Mouse (Mus musculus): Measurements from ENCODE around the gene Pip5k1c. TPM values are rescaled to one million over a fixed set of nuclear protein-coding genes. Genes with fewer than 3 reads are reported as not detected.

The Pip5k1c gene
- total and polyA plus RNA-seq, 2 experiments from 2014 or later = 21.4 to 38.5 TPM

DNA sequence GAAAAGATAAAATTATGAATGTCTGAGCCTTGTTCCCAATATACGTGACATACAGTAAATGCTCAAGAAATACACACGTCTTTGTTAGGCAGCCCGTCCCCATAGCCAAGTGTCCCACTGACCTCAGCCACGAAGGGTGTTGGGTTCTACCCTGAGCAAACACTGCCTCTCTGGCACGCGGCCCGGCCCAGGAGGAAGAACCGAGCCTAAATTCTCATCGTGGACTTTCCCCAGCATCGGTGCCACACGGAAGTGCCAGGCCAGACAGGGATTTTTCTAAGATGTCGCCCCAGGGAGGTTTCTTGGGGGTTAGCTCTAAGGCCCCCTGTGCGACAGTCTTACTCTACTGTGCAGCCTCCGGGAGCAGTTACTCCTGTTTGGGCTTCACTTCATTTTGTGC, 3.0 kb upstream of the Pip5k1c start:
- Histone ChIP-seq H3K9ac (replicated peaks; ENCODE audit: low read depth, low read length) (no peak overlapping the region), H3K9me3 (replicated peaks; ENCODE audit: control insufficient read depth, low read length) (no peaks in the 10 kb centered on the region), H3K27me3 (ENCODE audit: control insufficient read depth, insufficient read depth, low read length) (peaks cover 21% of the 10 kb centered on the region), H3K4me2 (ENCODE audit: low read depth, low read length) (no peak overlapping the region), H3K36me3 (replicated peaks; ENCODE audit: control insufficient read depth, insufficient read depth, low read length) (no peaks in the 10 kb centered on the region), H3K4me1 (ENCODE audit: control insufficient read depth, insufficient read depth) (peaks cover 20% of the 10 kb centered on the region; the same call in 1 of the 2 replicates), H3K27ac (ENCODE audit: low read depth) (no peak overlapping the region), H3K4me3 (ENCODE audit: low read depth, low read length) (no peak overlapping the region)
- ATAC-seq (ENCODE audit: insufficient read depth, low read depth) (no peak), DNase-seq (ENCODE audit: low spot score) (no peak)
- TF ChIP-seq EP300 (IDR thresholded peaks at IDR 0.05; ENCODE audit: low read depth) = no peak
- TF ChIP-seq CTCF (IDR thresholded peaks at IDR 0.05; ENCODE audit: low read depth) = no peak
- WGBS = 58% methylated on average over 14 of the region's 14 CpGs

DNA sequence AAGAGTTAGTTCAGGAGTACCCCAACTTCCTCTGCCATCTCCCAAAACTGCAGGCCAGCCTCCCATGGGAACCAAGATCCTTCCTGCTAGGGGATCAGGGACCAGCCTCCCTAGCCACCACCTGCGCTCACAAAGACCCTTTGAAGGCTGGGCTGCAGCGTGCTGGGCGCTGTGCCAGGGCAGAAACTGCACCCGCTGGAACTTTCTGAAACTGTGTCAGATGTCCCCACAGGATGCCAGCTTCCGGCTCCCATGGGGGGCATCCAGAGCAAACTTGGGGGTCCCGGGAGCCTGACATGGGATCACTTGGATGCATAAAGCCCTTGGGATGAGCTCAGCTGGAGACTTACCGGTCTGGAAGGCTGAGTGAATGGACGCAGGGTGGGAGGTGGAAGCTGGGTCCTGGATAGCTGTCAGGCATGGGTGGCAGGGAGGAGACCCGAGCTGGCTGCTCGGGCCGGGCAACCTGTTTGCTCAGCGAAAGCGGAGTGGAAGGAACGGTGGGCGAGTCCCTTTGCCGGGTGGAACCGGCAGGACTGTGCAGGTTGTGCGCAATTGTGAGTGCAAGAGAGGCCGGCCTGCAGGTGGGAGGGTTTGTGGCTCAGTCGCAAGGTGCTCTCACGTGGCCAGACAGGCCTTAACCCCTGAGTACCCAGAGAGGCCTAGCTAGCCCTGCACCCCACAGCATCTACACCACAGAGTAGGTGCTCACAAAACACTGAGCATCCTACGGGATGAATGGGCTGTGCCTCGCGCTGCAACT, 1.9 kb upstream of the Pip5k1c start:
- Histone ChIP-seq H3K9me3 (replicated peaks; ENCODE audit: control insufficient read depth, low read length) (no peaks in the 10 kb centered on the region), H3K9ac (replicated peaks; ENCODE audit: low read depth, low read length) (no peak overlapping the region), H3K4me1 (ENCODE audit: control insufficient read depth, insufficient read depth) (peaks cover 21% of the 10 kb centered on the region; the same call in 1 of the 2 replicates), H3K4me3 (ENCODE audit: low read depth, low read length) (no peak overlapping the region), H3K4me2 (ENCODE audit: low read depth, low read length) (no peak overlapping the region; the same call in 1 of the 2 replicates), H3K36me3 (replicated peaks; ENCODE audit: control insufficient read depth, insufficient read depth, low read length) (no peaks in the 10 kb centered on the region), H3K27ac (ENCODE audit: low read depth) (no peak overlapping the region), H3K27me3 (ENCODE audit: control insufficient read depth, insufficient read depth, low read length) (peaks cover 13% of the 10 kb centered on the region; the same call in 1 of the 2 replicates)
- no peak for DNase-seq (ENCODE audit: low spot score)
- no peak for TF ChIP-seq EP300 (IDR thresholded peaks at IDR 0.05; ENCODE audit: low read depth)
- TF ChIP-seq CTCF (IDR thresholded peaks at IDR 0.05; ENCODE audit: low read depth) = no peak
- no peak for ATAC-seq (ENCODE audit: insufficient read depth, low read depth)
- 25% methylated on average over 24 of the region's 24 CpGs for WGBS

DNA sequence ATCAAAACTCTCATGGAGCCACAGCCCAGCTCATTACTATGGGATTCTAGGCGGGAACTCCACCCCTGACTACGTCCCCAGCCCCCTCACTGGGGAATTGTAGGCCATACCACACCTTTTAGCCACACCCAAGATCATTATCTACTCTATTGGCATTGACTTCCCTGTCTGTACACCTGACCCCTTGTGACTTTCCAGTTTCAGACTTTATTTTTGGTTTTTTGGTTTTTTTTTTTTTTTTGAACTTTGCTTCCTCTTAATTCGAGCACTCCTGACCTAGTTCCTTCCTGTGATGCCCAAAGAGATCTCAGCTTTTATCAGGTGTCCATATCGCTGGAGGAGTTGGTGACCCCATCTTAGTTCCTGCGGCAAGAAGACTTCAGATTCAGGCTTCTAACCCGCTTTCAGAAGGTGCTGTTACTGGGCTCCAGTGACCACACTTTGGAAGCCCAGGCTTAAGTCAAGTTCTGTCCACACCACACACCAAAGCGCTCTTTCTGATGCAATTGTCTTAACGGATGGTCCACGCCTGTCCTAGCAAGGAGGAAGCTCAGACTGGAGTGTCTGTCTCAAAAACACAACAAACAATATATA, 1.2 kb upstream of the Pip5k1c start, which contains the start of gene Tjp3:
Tjp3 (minus strand) TSS at position 71 of the 594 bp plus-strand sequence.
- H3K4me3 ChIP-seq (ENCODE audit: low read depth, low read length) = no peak within 1 kb of the TSS
- peaks cover 21% of the 10 kb centered on the region; the same call in 1 of the 2 replicates for H3K4me1 ChIP-seq (ENCODE audit: control insufficient read depth, insufficient read depth)
- DNase-seq (ENCODE audit: low spot score) = no peak
- H3K36me3 ChIP-seq (replicated peaks; ENCODE audit: control insufficient read depth, insufficient read depth, low read length) = no peaks in the 10 kb centered on the region
- no peak within 1 kb of the TSS for H3K9ac ChIP-seq (replicated peaks; ENCODE audit: low read depth, low read length)
- peaks cover 13% of the 10 kb centered on the region; the same call in 1 of the 2 replicates for H3K27me3 ChIP-seq (ENCODE audit: control insufficient read depth, insufficient read depth, low read length)
- WGBS = 71% methylated on average over 9 of the region's 9 CpGs
- H3K27ac ChIP-seq (ENCODE audit: low read depth) = no peak within 1 kb of the TSS
- no peak within 1 kb of the TSS; the same call in 1 of the 2 replicates for H3K4me2 ChIP-seq (ENCODE audit: low read depth, low read length)
- no peaks in the 10 kb centered on the region for H3K9me3 ChIP-seq (replicated peaks; ENCODE audit: control insufficient read depth, low read length)
- no peak for TF ChIP-seq EP300 (IDR thresholded peaks at IDR 0.05; ENCODE audit: low read depth)
- no peak for TF ChIP-seq CTCF (IDR thresholded peaks at IDR 0.05; ENCODE audit: low read depth)
- no peak for ATAC-seq (ENCODE audit: insufficient read depth, low read depth)

DNA sequence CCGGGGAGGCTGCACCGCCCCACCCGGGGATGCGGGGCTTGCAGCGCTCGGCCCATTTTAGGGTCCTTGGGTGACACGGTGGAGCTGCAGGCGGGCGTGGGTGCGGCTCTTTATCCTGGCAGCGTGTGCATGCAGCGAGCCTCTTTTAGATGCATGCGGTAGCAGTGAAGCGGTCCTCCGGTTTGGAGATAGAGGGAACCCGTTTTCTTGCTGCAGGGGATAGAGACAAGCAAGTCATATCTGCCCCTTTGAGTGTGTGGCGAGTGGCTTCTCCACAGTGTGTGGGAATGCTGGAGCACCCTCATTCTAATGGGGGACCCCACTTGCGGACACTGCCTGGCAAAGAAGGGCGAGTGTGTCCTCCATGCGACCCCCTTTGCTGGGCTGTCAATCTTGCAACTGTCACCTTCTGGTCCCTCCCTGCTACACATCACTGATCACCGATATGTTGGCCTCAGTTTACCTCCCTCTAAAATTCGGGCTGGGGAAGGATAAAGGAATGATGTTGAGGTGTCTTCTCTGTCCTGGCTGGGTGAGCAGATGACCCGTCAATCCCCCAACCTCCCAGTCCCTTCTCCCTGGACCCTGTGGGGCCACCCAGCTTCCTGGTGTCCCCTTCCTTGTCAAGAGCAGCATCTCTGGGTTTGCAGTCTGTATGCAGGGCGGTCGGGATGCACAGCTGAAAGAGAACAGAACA, 719 bp downstream of the Pip5k1c start:
- DNase-seq (ENCODE audit: low spot score) (no peak), ATAC-seq (ENCODE audit: insufficient read depth, low read depth) (no peak)
- H3K27ac ChIP-seq (ENCODE audit: low read depth) = peak overlapping the region; percentile 85
- no peaks in the 10 kb centered on the region for H3K9me3 ChIP-seq (replicated peaks; ENCODE audit: control insufficient read depth, low read length)
- H3K9ac ChIP-seq (replicated peaks; ENCODE audit: low read depth, low read length) = peak overlapping the region; percentile 60
- H3K4me3 ChIP-seq (ENCODE audit: low read depth, low read length) = peak overlapping the region; percentile 62
- WGBS = 2% methylated on average over 25 of the region's 25 CpGs
- H3K27me3 ChIP-seq (ENCODE audit: control insufficient read depth, insufficient read depth, low read length) = peaks cover 13% of the 10 kb centered on the region; the same call in 1 of the 2 replicates
- no peaks in the 10 kb centered on the region for H3K36me3 ChIP-seq (replicated peaks; ENCODE audit: control insufficient read depth, insufficient read depth, low read length)
- TF ChIP-seq CTCF (IDR thresholded peaks at IDR 0.05; ENCODE audit: low read depth) (no peak), EP300 (IDR thresholded peaks at IDR 0.05; ENCODE audit: low read depth) (no peak)
- H3K4me2 ChIP-seq (ENCODE audit: low read depth, low read length) = peak overlapping the region; percentile 73
- peaks cover 35% of the 10 kb centered on the region for H3K4me1 ChIP-seq (ENCODE audit: control insufficient read depth, insufficient read depth)

DNA sequence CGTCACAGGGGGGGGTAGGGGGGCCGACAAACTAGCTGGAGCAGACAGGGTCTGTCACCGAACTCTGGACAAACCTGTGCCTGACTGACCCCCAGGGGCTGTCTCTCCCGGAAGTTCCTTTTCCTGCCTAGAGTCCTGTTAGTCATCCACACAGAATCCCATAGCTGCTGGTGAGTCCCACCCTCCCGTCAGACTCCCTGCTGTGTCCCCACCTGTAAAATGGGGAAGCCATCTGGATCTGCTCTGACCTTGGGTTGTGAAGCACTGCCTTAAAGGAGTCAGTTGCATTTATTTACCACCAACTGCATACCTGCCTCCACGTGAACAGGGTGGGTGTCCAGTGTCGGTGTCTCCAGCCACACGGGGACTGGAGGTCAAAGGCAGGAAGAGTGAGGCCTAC, 1.7 kb downstream of the Pip5k1c start:
- Histone ChIP-seq H3K4me3 (ENCODE audit: low read depth, low read length) (peak overlapping the region; percentile 62), H3K9me3 (replicated peaks; ENCODE audit: control insufficient read depth, low read length) (no peaks in the 10 kb centered on the region), H3K9ac (replicated peaks; ENCODE audit: low read depth, low read length) (peak overlapping the region; percentile 60; the same call in 1 of the 2 replicates), H3K36me3 (replicated peaks; ENCODE audit: control insufficient read depth, insufficient read depth, low read length) (no peaks in the 10 kb centered on the region), H3K4me1 (ENCODE audit: control insufficient read depth, insufficient read depth) (peaks cover 40% of the 10 kb centered on the region), H3K27ac (ENCODE audit: low read depth) (no peak overlapping the region), H3K4me2 (ENCODE audit: low read depth, low read length) (peak overlapping the region; percentile 73), H3K27me3 (ENCODE audit: control insufficient read depth, insufficient read depth, low read length) (peaks cover 13% of the 10 kb centered on the region; the same call in 1 of the 2 replicates)
- DNase-seq (ENCODE audit: low spot score) (no peak), ATAC-seq (ENCODE audit: insufficient read depth, low read depth) (no peak)
- 43% methylated on average over 8 of the region's 8 CpGs for WGBS
- TF ChIP-seq EP300 (IDR thresholded peaks at IDR 0.05; ENCODE audit: low read depth) (no peak), CTCF (IDR thresholded peaks at IDR 0.05; ENCODE audit: low read depth) (no peak)

All from heart, postnatal 0 days (tissue).